Mouse (Mus musculus): Measurements from ENCODE around the gene Foxp1. TPM values are rescaled to one million over a fixed set of nuclear protein-coding genes. Genes with fewer than 3 reads are reported as not detected.

Foxp1 gene
- polyA plus RNA-seq, 1 experiment from 2014 or later, result 38.0 TPM

GRCm38 (mm10) chr6:99130758-99131410 lies 391.6 kb downstream of the Foxp1 start:
- H3K36me3 ChIP-seq (ENCODE audit: insufficient read depth, low read length), result no peaks in the 10 kb centered on the region
- no peaks in the 10 kb centered on the region for H3K27me3 ChIP-seq (ENCODE audit: insufficient read depth, low read length)
- H3K27ac ChIP-seq, result no peak overlapping the region
- 66% methylated on average over 10 of the region's 10 CpGs for WGBS
- no peak overlapping the region for H3K4me2 ChIP-seq (ENCODE audit: low read length)
- TF ChIP-seq CTCF (IDR thresholded peaks at IDR 0.05; ENCODE audit: low read depth), result no peak
- no peak overlapping the region for H3K9ac ChIP-seq (ENCODE audit: low read depth, low read length)
- ATAC-seq (replicated peaks; ENCODE audit: low FRiP score, low read depth) (no peak), DNase-seq (ENCODE audit: low spot score) (peak; percentile 9)
- no peaks in the 10 kb centered on the region for H3K9me3 ChIP-seq (replicated peaks; ENCODE audit: low read length)
- H3K4me3 ChIP-seq (replicated peaks; ENCODE audit: low read depth, low read length), result no peak overlapping the region
- H3K4me1 ChIP-seq (replicated peaks; ENCODE audit: insufficient read depth, low read length), result no peaks in the 10 kb centered on the region

DNA sequence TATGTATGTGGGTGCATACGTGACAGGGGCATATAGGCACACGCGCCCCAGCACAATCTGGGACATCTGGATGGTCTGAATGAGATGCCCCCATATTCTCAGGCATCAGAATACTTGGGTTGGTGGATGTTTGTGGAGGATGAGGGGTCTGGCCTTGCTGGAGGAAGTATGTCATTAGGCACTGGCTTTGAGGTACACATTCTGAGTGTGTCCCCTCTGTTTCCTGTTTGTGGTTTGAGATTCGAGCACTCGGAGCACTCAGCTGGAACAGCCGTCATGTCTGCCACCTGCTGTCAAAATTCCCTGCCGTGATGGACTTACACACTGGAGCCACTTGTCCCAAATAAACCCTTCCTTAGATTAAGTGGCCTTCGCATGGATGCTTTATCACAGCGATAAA lies 395.8 kb downstream of the Foxp1 start:
- Histone ChIP-seq H3K4me2 (ENCODE audit: low read length) (no peak overlapping the region), H3K4me3 (replicated peaks; ENCODE audit: low read depth, low read length) (no peak overlapping the region), H3K9me3 (replicated peaks; ENCODE audit: low read length) (no peaks in the 10 kb centered on the region), H3K36me3 (ENCODE audit: insufficient read depth, low read length) (no peaks in the 10 kb centered on the region), H3K27ac (no peak overlapping the region), H3K9ac (ENCODE audit: low read depth, low read length) (no peak overlapping the region), H3K27me3 (ENCODE audit: insufficient read depth, low read length) (no peaks in the 10 kb centered on the region), H3K4me1 (replicated peaks; ENCODE audit: insufficient read depth, low read length) (no peaks in the 10 kb centered on the region)
- no peak for DNase-seq (ENCODE audit: low spot score)
- no peak for TF ChIP-seq CTCF (IDR thresholded peaks at IDR 0.05; ENCODE audit: low read depth)
- 82% methylated on average over 9 of the region's 9 CpGs for WGBS
- ATAC-seq (replicated peaks; ENCODE audit: low FRiP score, low read depth), result no peak

DNA sequence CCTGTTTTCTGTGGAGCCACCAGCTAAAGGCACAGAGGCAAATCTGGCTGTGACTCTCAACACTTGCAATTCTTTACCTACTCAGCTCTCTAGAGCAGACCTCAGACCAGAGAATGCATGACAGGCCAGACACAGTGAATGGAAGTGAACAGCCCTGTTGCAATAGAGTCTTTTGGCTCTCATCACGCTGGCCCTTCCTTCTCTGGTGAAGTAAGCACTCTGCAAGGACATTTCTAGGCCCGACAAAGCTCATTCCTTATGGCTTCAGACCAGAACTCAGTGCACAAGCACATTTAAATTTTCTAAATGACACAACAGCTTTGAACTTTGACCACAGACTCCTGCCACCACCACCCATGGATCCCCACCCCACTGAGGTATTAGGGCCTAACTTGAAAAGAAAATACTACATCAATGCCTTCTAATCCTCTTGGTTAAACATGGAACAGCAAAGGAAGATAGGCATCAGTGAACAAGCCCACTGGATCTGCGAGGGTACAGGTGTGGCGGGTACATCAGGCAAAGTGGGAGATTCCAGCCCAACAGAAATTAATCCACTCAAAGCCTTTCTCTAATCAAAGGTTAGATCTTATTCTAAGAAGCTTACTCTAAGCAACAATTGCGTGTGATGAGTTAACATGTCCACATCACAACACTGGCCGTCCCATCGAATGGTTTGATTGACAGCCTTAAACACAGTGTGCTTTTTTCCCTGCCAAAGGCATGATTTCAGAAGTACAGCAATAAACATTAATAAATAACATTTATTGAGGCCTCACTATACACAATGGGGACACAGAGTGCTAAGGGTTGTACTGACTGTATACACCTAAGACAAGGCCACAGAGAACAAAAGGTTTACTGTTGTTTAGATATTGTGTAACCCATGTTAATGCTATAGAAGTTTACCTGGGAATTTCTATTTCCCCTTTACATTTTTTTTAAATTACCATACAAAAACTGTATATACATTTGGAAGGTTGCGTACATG lies 401.4 kb downstream of the Foxp1 start:
- Histone ChIP-seq H3K9ac (ENCODE audit: low read depth, low read length) (no peak overlapping the region), H3K36me3 (ENCODE audit: insufficient read depth, low read length) (no peaks in the 10 kb centered on the region), H3K9me3 (replicated peaks; ENCODE audit: low read length) (no peaks in the 10 kb centered on the region), H3K27me3 (ENCODE audit: insufficient read depth, low read length) (no peaks in the 10 kb centered on the region), H3K4me2 (ENCODE audit: low read length) (no peak overlapping the region), H3K27ac (no peak overlapping the region), H3K4me1 (replicated peaks; ENCODE audit: insufficient read depth, low read length) (no peaks in the 10 kb centered on the region), H3K4me3 (replicated peaks; ENCODE audit: low read depth, low read length) (no peak overlapping the region)
- no peak for DNase-seq (ENCODE audit: low spot score)
- no peak for TF ChIP-seq CTCF (IDR thresholded peaks at IDR 0.05; ENCODE audit: low read depth)
- WGBS, result 85% methylated on average over 8 of the region's 8 CpGs
- no peak for ATAC-seq (replicated peaks; ENCODE audit: low FRiP score, low read depth)

DNA sequence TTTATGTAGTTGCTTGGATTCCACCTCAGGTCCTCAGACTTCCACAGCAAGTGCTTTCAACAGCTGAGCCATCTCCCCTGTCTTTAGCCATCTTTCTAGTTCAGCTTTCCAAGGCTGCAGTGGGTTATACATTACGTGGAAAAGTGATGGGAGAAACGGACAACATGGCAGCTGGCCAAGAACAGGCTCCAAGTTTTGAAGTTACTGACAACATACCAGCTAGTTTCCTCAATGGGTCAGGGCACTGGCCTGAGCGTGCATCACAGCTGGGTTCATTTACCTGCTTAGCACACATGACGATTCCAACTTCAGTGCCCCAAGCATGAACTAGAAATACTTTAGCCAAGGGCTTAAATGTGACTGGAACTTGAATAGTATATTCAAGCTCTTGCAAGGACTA lies 404.0 kb downstream of the Foxp1 start:
- ATAC-seq (replicated peaks; ENCODE audit: low FRiP score, low read depth), result no peak
- no peak for DNase-seq (ENCODE audit: low spot score)

DNA sequence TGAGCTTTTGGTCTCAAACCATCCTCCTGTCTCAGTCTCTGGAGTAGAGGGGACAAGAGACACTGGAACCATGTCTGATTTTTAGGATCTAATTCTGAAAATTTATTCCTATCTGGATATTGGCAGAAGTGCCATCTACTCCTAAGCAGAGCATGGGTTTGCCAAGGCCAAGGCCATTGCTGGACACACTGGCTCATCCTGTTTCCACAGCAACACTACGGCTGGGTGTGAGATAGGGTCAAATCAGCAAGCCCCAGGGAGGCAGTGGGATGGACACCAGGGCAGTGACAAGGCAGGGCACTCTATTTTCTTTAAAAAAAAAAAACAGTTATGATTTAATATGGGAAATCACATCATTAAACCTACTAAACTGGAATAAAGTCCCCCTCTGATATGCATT lies 405.1 kb downstream of the Foxp1 start:
- no peaks in the 10 kb centered on the region for H3K36me3 ChIP-seq (ENCODE audit: insufficient read depth, low read length)
- H3K9me3 ChIP-seq (replicated peaks; ENCODE audit: low read length), result no peaks in the 10 kb centered on the region
- no peak overlapping the region for H3K27ac ChIP-seq
- H3K27me3 ChIP-seq (ENCODE audit: insufficient read depth, low read length), result no peaks in the 10 kb centered on the region
- no peak for TF ChIP-seq CTCF (IDR thresholded peaks at IDR 0.05; ENCODE audit: low read depth)
- WGBS, result 78% methylated on average over 1 of the region's 1 CpGs
- H3K4me1 ChIP-seq (replicated peaks; ENCODE audit: insufficient read depth, low read length), result no peaks in the 10 kb centered on the region
- H3K4me2 ChIP-seq (ENCODE audit: low read length), result no peak overlapping the region
- no peak overlapping the region for H3K9ac ChIP-seq (ENCODE audit: low read depth, low read length)
- H3K4me3 ChIP-seq (replicated peaks; ENCODE audit: low read depth, low read length), result no peak overlapping the region
- ATAC-seq (replicated peaks; ENCODE audit: low FRiP score, low read depth) (no peak), DNase-seq (ENCODE audit: low spot score) (no peak)

More for the DNA sequence above, 404.0 kb downstream of the Foxp1 start:
- no peaks in the 10 kb centered on the region for H3K9me3 ChIP-seq (replicated peaks; ENCODE audit: low read length)
- H3K4me3 ChIP-seq (replicated peaks; ENCODE audit: low read depth, low read length), result no peak overlapping the region
- H3K36me3 ChIP-seq (ENCODE audit: insufficient read depth, low read length), result no peaks in the 10 kb centered on the region
- H3K27me3 ChIP-seq (ENCODE audit: insufficient read depth, low read length), result no peaks in the 10 kb centered on the region
- H3K9ac ChIP-seq (ENCODE audit: low read depth, low read length), result no peak overlapping the region
- 41% methylated on average over 4 of the region's 4 CpGs for WGBS
- H3K4me2 ChIP-seq (ENCODE audit: low read length), result no peak overlapping the region
- TF ChIP-seq CTCF (IDR thresholded peaks at IDR 0.05; ENCODE audit: low read depth), result no peak
- no peak overlapping the region for H3K27ac ChIP-seq
- no peaks in the 10 kb centered on the region for H3K4me1 ChIP-seq (replicated peaks; ENCODE audit: insufficient read depth, low read length)

DNA sequence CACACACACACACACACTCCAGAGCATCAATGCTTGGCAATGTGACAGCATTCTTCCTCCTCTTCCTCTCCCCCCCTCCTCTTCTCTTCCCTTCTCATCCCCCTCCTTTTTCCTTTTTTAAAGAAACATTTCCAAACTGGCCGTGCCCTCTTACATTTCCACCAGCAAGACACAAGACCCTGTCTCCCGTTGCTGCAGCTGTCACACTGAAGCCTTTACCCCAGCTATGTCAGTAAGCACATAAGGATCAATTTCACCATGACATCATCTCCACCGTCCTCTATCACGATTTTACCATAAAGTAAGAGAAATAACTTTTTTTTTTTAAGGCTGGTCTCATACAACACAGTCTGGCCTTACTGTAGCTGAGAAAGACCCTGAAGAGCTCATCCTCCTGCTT lies 410.7 kb downstream of the Foxp1 start:
- H3K4me3 ChIP-seq (replicated peaks; ENCODE audit: low read depth, low read length), result no peak overlapping the region
- no peak for ATAC-seq (replicated peaks; ENCODE audit: low FRiP score, low read depth)
- WGBS, result 59% methylated on average over 4 of the region's 4 CpGs
- no peaks in the 10 kb centered on the region for H3K9me3 ChIP-seq (replicated peaks; ENCODE audit: low read length)
- H3K27me3 ChIP-seq (ENCODE audit: insufficient read depth, low read length), result no peaks in the 10 kb centered on the region
- no peaks in the 10 kb centered on the region for H3K4me1 ChIP-seq (replicated peaks; ENCODE audit: insufficient read depth, low read length)
- H3K9ac ChIP-seq (ENCODE audit: low read depth, low read length), result no peak overlapping the region
- no peak for TF ChIP-seq CTCF (IDR thresholded peaks at IDR 0.05; ENCODE audit: low read depth)
- no peak overlapping the region for H3K4me2 ChIP-seq (ENCODE audit: low read length)
- no peak overlapping the region for H3K27ac ChIP-seq
- DNase-seq (ENCODE audit: low spot score), result no peak
- H3K36me3 ChIP-seq (ENCODE audit: insufficient read depth, low read length), result no peaks in the 10 kb centered on the region
